Mouse (Mus musculus): ENCODE measurements around the gene Alyref.

GRCm38 (mm10) chr11:120641869-120642268 is 43.7 kb upstream of the Alyref start:
- no peak for TF ChIP-seq TCF12 (IDR thresholded peaks at IDR 0.05; ENCODE audit: insufficient read depth, poor library complexity, severe bottlenecking)
- no peak for TF ChIP-seq POLR2A (IDR thresholded peaks at IDR 0.05; ENCODE audit: insufficient read length, low read depth)
- no peak for TF ChIP-seq USF1 (IDR thresholded peaks at IDR 0.05; ENCODE audit: low read depth)

All from myocyte (in vitro differentiated cells).